Mouse (Mus musculus) forebrain, embryonic 13.5 days (tissue): ENCODE results near the gene Mertk. TPM values are rescaled to one million over a fixed set of nuclear protein-coding genes. Genes with fewer than 3 reads are reported as not detected.
A peak's percentile ranks its signal among the peaks of the same experiment; 100 is the strongest.

ENCODE experiments used
- ATAC-seq: fragments of 200-750 bp; cut with Nextera tagmentation; 2 replicates; pipeline ENCODE4 v1.8.0; 2017
- H3K27ac ChIP-seq: fragments of 300-500 bp; sonication (generic); 2 replicates; pipeline ENCODE4 v1.5.1; 2015; ENCODE audit warnings: inconsistent platforms, mild to moderate bottlenecking, moderate library complexity
- H3K27me3 ChIP-seq: fragments of 300-500 bp; sonication (generic); 2 replicates; pipeline ENCODE4 v1.6.1; 2015; ENCODE audit warnings: mild to moderate bottlenecking, inconsistent platforms
- H3K36me3 ChIP-seq: fragments of 300-500 bp; sonication (generic); 2 replicates; pipeline ENCODE4 v1.6.1; 2015; ENCODE audit warnings: mild to moderate bottlenecking, inconsistent platforms; ENCODE audit not compliant: poor library complexity, severe bottlenecking
- H3K4me1 ChIP-seq: fragments of 300-500 bp; sonication (generic); 2 replicates; pipeline ENCODE4 v1.6.1; 2015; ENCODE audit warnings: inconsistent platforms
- H3K4me2 ChIP-seq: fragments of 300-500 bp; sonication (generic); 2 replicates; pipeline ENCODE4 v1.6.1; 2015; ENCODE audit warnings: inconsistent platforms, mild to moderate bottlenecking, moderate library complexity
- H3K4me3 ChIP-seq: fragments of 300-500 bp; sonication (generic); 2 replicates; pipeline ENCODE4 v1.5.1; 2015; ENCODE audit warnings: mild to moderate bottlenecking, inconsistent platforms
- H3K9ac ChIP-seq: fragments of 300-500 bp; sonication (generic); 2 replicates; pipeline ENCODE4 v1.6.1; 2015; ENCODE audit warnings: mild to moderate bottlenecking, inconsistent platforms
- H3K9me3 ChIP-seq: fragments of 300-500 bp; sonication (generic); replicated peaks from 2 replicates; pipeline ENCODE4 v1.6.1; 2016; ENCODE audit warnings: inconsistent platforms
- WGBS: fragments of 180-500 bp; shearing (Covaris S2); methylation state at CpG from one replicate; pipeline ENCODE4 v1.1.7; 2015; 5-methylcytosine and 5-hydroxymethylcytosine counted together
- polyA plus RNA-seq: library from polyadenylated mRNA; unstranded; fragments of >200 nt; fragmentation: Nextera tagmentation; extraction: Ambion mirVana; gene quantifications from 2 replicates; pipeline ENCODE4 v1.2.1, GENCODE M21; 2015

Mertk gene
- polyA plus RNA-seq, 1 experiment from 2014 or later = 0.56 TPM

GRCm38 (mm10) chr2:128816311-128816710, 117.6 kb downstream of the Mertk start:
- Histone ChIP-seq H3K27ac (no peak overlapping the region), H3K4me3 (no peak overlapping the region), H3K4me1 (peaks cover 19% of the 10 kb centered on the region), H3K4me2 (no peak overlapping the region), H3K9me3 (no peaks in the 10 kb centered on the region), H3K36me3 (no peaks in the 10 kb centered on the region), H3K9ac (no peak overlapping the region), H3K27me3 (no peaks in the 10 kb centered on the region)
- ATAC-seq = no peak
- 93% methylated on average over 1 of the region's 1 CpGs for WGBS

GRCm38 (mm10) chr2:128816916-128817315, 118.2 kb downstream of the Mertk start:
- Histone ChIP-seq H3K9me3 (no peaks in the 10 kb centered on the region), H3K9ac (no peak overlapping the region), H3K36me3 (no peaks in the 10 kb centered on the region), H3K4me1 (peaks cover 19% of the 10 kb centered on the region), H3K27ac (no peak overlapping the region), H3K4me3 (no peak overlapping the region), H3K4me2 (peak overlapping the region; percentile 70), H3K27me3 (no peaks in the 10 kb centered on the region)
- no peak for ATAC-seq
- 38% methylated on average over 6 of the region's 6 CpGs for WGBS

GRCm38 (mm10) chr2:128817387-128817785, 118.6 kb downstream of the Mertk start:
- Histone ChIP-seq H3K27ac (peak overlapping the region; percentile 91), H3K36me3 (no peaks in the 10 kb centered on the region), H3K4me3 (peak overlapping the region; percentile 74), H3K9me3 (no peaks in the 10 kb centered on the region), H3K4me2 (peak overlapping the region; percentile 70), H3K27me3 (no peaks in the 10 kb centered on the region), H3K9ac (peak overlapping the region; percentile 50; the same call in 1 of the 2 replicates), H3K4me1 (peaks cover 19% of the 10 kb centered on the region)
- under 1% methylated on average over 7 of the region's 7 CpGs for WGBS
- peak; percentile 73; the same call in 1 of the 2 replicates for ATAC-seq

GRCm38 (mm10) chr2:128817786-128818681, 119.3 kb downstream of the Mertk start, which contains the start of gene Tmem87b:
TSS of gene Tmem87b (plus strand) at chr2:128818118.
- peak within 1 kb of the TSS; percentile 70 for H3K4me2 ChIP-seq
- no peaks in the 10 kb centered on the region for H3K36me3 ChIP-seq
- WGBS = under 1% methylated on average over 56 of the region's 59 CpGs
- peak within 1 kb of the TSS; percentile 91 for H3K27ac ChIP-seq
- H3K27me3 ChIP-seq = no peaks in the 10 kb centered on the region
- peaks cover 19% of the 10 kb centered on the region for H3K4me1 ChIP-seq
- peak within 1 kb of the TSS; percentile 79 for H3K9ac ChIP-seq
- peak within 1 kb of the TSS; percentile 74 for H3K4me3 ChIP-seq
- ATAC-seq = peak; percentile 94
- H3K9me3 ChIP-seq = no peaks in the 10 kb centered on the region

- Histone ChIP-seq H3K9ac (peak overlapping the region; percentile 79), H3K4me2 (peak overlapping the region; percentile 70), H3K27ac (peak overlapping the region; percentile 91), H3K36me3 (0 out of 2 replicates have a peak, but pooled peaks cover 6% of the 10 kb centered on the region), H3K4me3 (peak overlapping the region; percentile 74), H3K27me3 (no peaks in the 10 kb centered on the region), H3K9me3 (no peaks in the 10 kb centered on the region), H3K4me1 (peaks cover 19% of the 10 kb centered on the region)
- ATAC-seq = no peak
- 17% methylated on average over 14 of the region's 14 CpGs for WGBS
Observed at GRCm38 (mm10) chr2:128818956-128819643, 120.3 kb downstream of the Mertk start.

- Histone ChIP-seq H3K36me3 (peaks cover 6% of the 10 kb centered on the region; the same call in 1 of the 2 replicates), H3K9me3 (no peaks in the 10 kb centered on the region), H3K4me2 (no peak overlapping the region), H3K4me3 (no peak overlapping the region), H3K27ac (no peak overlapping the region), H3K9ac (no peak overlapping the region), H3K4me1 (peaks cover 19% of the 10 kb centered on the region), H3K27me3 (no peaks in the 10 kb centered on the region)
- 86% methylated on average over 2 of the region's 2 CpGs for WGBS
- no peak for ATAC-seq
Observed at GRCm38 (mm10) chr2:128820631-128821030, 121.9 kb downstream of the Mertk start.

- H3K4me3 ChIP-seq = no peak overlapping the region
- H3K4me2 ChIP-seq = no peak overlapping the region
- WGBS = 86% methylated on average over 5 of the region's 5 CpGs
- H3K36me3 ChIP-seq = peaks cover 32% of the 10 kb centered on the region
- peaks cover 17% of the 10 kb centered on the region for H3K4me1 ChIP-seq
- H3K9ac ChIP-seq = no peak overlapping the region
- H3K27ac ChIP-seq = no peak overlapping the region
- no peaks in the 10 kb centered on the region for H3K9me3 ChIP-seq
- H3K27me3 ChIP-seq = no peaks in the 10 kb centered on the region
- ATAC-seq = no peak
Observed at GRCm38 (mm10) chr2:128823893-128824292, 125.1 kb downstream of the Mertk start.

DNA sequence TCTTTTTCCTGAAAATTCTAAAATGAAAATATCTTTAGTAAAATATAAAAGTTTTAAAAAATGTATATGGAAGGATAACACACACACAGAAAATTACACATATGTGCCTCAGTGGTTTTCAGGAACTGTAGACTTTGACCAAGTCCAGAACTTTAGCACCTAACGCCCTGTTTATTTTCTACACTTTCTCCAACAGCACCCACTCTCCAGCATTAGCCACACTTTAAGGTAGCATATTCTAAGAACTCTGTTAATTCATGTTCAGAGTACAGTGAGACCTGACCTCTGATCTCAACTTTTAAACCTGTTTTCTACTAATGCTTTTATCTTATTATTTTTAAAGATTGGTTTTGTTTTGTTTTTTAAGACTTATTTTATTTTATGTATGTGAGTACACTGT, 129.0 kb downstream of the Mertk start:
- H3K27ac ChIP-seq = no peak overlapping the region
- H3K4me1 ChIP-seq = no peaks in the 10 kb centered on the region
- H3K9me3 ChIP-seq = no peaks in the 10 kb centered on the region
- H3K4me2 ChIP-seq = no peak overlapping the region
- no peak for ATAC-seq
- no peak overlapping the region for H3K4me3 ChIP-seq
- H3K9ac ChIP-seq = no peak overlapping the region
- 98% methylated on average over 1 of the region's 1 CpGs for WGBS
- no peaks in the 10 kb centered on the region for H3K27me3 ChIP-seq
- peaks cover 64% of the 10 kb centered on the region for H3K36me3 ChIP-seq

DNA sequence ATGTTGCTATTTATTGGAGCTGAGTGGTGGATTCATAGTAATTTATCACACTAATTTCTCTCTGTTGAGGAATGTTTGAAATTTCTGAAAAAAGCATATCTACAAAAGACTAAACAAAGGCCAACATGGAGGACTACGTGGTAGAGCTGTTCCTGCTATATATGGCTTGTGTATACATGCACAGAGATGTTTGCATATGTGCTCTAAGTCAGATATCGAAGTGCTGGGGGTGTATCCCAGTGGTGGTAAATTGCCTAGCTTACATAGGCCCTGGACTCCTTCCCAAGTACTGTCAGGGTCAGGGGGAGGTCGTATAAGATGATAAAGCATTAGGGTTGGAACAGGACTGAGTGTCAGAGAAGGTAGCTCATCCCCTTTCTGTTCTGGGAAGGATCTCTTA, 133.9 kb downstream of the Mertk start:
- Histone ChIP-seq H3K4me3 (no peak overlapping the region), H3K36me3 (peaks cover 86% of the 10 kb centered on the region), H3K9ac (no peak overlapping the region), H3K4me2 (no peak overlapping the region), H3K4me1 (no peaks in the 10 kb centered on the region), H3K27ac (no peak overlapping the region), H3K9me3 (no peaks in the 10 kb centered on the region), H3K27me3 (no peaks in the 10 kb centered on the region)
- 91% methylated on average over 3 of the region's 3 CpGs for WGBS
- no peak for ATAC-seq

DNA sequence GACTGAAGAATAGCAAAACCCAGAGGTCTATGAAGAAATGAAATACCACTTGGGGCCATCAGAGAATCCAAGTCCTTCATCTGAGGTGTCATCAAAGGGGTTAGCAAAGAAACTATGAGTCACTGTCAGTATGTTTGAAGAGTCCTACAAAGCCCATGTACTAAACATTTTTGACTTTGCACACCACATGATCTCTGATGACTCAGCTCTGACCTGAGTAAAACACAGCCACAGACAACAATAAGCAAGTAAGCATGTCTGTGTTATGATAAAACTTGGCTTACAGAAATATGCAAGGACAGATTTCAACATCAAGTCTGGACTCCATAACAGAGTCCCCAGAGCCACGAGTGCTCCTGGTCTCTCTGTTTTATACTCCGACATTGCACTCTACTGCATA, 134.3 kb downstream of the Mertk start:
- H3K4me2 ChIP-seq = no peak overlapping the region
- H3K9me3 ChIP-seq = no peaks in the 10 kb centered on the region
- peaks cover 87% of the 10 kb centered on the region for H3K36me3 ChIP-seq
- no peaks in the 10 kb centered on the region for H3K4me1 ChIP-seq
- WGBS = 93% methylated on average over 2 of the region's 2 CpGs
- no peaks in the 10 kb centered on the region for H3K27me3 ChIP-seq
- H3K9ac ChIP-seq = no peak overlapping the region
- H3K4me3 ChIP-seq = no peak overlapping the region
- no peak overlapping the region for H3K27ac ChIP-seq
- no peak for ATAC-seq

DNA sequence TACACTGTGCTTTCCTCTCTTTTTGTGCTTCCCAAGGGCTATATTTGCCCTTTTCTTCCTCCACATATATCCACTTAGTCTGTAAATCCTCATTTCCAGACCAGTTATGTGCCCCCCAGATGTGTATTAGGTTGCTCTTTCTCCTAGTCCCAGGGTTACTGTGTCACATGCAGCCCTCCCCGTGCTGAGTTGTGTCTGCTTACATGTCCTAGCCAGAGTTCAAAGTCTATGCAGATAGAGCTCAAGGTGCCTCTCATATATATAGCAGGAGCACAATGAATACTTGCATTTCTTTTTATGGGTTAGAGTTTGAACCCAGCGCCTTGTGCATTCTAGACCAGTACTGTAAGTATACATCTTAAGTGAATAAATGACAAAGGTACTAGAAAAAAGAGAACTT, 134.7 kb downstream of the Mertk start:
- WGBS = 93% methylated on average over 2 of the region's 2 CpGs
- Histone ChIP-seq H3K9ac (no peak overlapping the region), H3K36me3 (peaks cover 85% of the 10 kb centered on the region), H3K27ac (no peak overlapping the region), H3K9me3 (no peaks in the 10 kb centered on the region), H3K27me3 (no peaks in the 10 kb centered on the region), H3K4me3 (no peak overlapping the region), H3K4me2 (no peak overlapping the region), H3K4me1 (no peaks in the 10 kb centered on the region)
- no peak for ATAC-seq

GRCm38 (mm10) chr2:128837531-128837930, 138.8 kb downstream of the Mertk start:
- WGBS = 96% methylated on average over 8 of the region's 8 CpGs
- no peak overlapping the region for H3K9ac ChIP-seq
- H3K4me3 ChIP-seq = no peak overlapping the region
- H3K4me1 ChIP-seq = no peaks in the 10 kb centered on the region
- H3K27ac ChIP-seq = no peak overlapping the region
- no peaks in the 10 kb centered on the region for H3K9me3 ChIP-seq
- ATAC-seq = no peak
- H3K36me3 ChIP-seq = peaks cover 72% of the 10 kb centered on the region
- no peaks in the 10 kb centered on the region for H3K27me3 ChIP-seq
- H3K4me2 ChIP-seq = no peak overlapping the region
